Mouse (Mus musculus) ES-E14 (cell line): ENCODE data around the gene Ccdc7a. TPM values are rescaled to one million over a fixed set of nuclear protein-coding genes. Genes with fewer than 3 reads are reported as not detected.

Experiments used
- DNase-seq: peaks from one replicate; pipeline ENCODE4 v3.0.0-alpha.2; 2013; ENCODE audit warnings: low read depth, low spot score
- H3K27ac ChIP-seq: 2 replicates; pipeline ENCODE4 v1.5.1; 2012; ENCODE audit warnings: low read depth, mild to moderate bottlenecking, low read length, moderate library complexity, mixed read lengths; ENCODE audit not compliant: poor library complexity, insufficient read depth, severe bottlenecking
- H3K36me3 ChIP-seq: 2 replicates; pipeline ENCODE4 v1.6.1; 2012; ENCODE audit warnings: mild to moderate bottlenecking, low read length, moderate library complexity, mixed read lengths; ENCODE audit not compliant: control insufficient read depth, poor library complexity, insufficient read depth, severe bottlenecking
- H3K4me1 ChIP-seq, 2 experiments: fragments of 150-350 bp in 1 of 2; sonication (generic) in 1 of 2; 2 replicates each; pipeline ENCODE4 v1.6.1; 2012; ENCODE audit warnings: low read length in 2 of 2, mild to moderate bottlenecking in 1 of 2, mixed read lengths in 1 of 2; ENCODE audit not compliant: control insufficient read depth in 2 of 2, insufficient read depth in 2 of 2, poor library complexity in 1 of 2
- H3K4me3 ChIP-seq, 2 experiments: fragments of 150-350 bp in 1 of 2; sonication (generic) in 1 of 2; 2 replicates each; pipeline ENCODE4 v1.5.1; 2012; ENCODE audit warnings: low read length in 2 of 2, low read depth in 1 of 2, mild to moderate bottlenecking in 1 of 2, mixed read lengths in 1 of 2; ENCODE audit not compliant: insufficient read depth in 1 of 2, poor library complexity in 1 of 2, severe bottlenecking in 1 of 2
- H3K9ac ChIP-seq: 2 replicates; pipeline ENCODE4 v1.6.1; 2012; ENCODE audit warnings: low read depth, mild to moderate bottlenecking, low read length, mixed read lengths; ENCODE audit not compliant: poor library complexity, insufficient read depth, severe bottlenecking
- H3K9me3 ChIP-seq: fragments of 150-350 bp; sonication (generic); 2 replicates; pipeline ENCODE4 v1.6.1; 2012; ENCODE audit warnings: low read depth, mild to moderate bottlenecking, low read length; ENCODE audit not compliant: control insufficient read depth, insufficient read depth
- CHD2 ChIP-seq: IDR thresholded peaks from 2 replicates; pipeline ENCODE4 v1.6.1; 2014; ENCODE audit warnings: mild to moderate bottlenecking, low read depth, low read length, inconsistent platforms
- HCFC1 ChIP-seq: IDR thresholded peaks from 2 replicates; pipeline ENCODE4 v1.6.1; 2012; ENCODE audit warnings: low read length, inconsistent platforms, borderline replicate concordance; ENCODE audit not compliant: insufficient read depth
- MAFK ChIP-seq: IDR thresholded peaks from 2 replicates; pipeline ENCODE4 v1.6.1; 2014; ENCODE audit warnings: mild to moderate bottlenecking, low read depth, low read length, inconsistent platforms; ENCODE audit not compliant: insufficient read depth
- ZC3H11A ChIP-seq: IDR thresholded peaks from 2 replicates; pipeline ENCODE4 v1.6.1; 2012; ENCODE audit warnings: low read depth, mild to moderate bottlenecking, inconsistent platforms, low read length, borderline replicate concordance
- ZNF384 ChIP-seq: IDR thresholded peaks from 2 replicates; pipeline ENCODE4 v1.6.1; 2012; ENCODE audit warnings: low read depth, low read length, inconsistent platforms
- in situ Hi-C, 2 experiments: fragments of 600-800 bp; cut with MboI; formaldehyde crosslinking; loops; one replicate each; pipeline ENCODE4 v1.15.1; 2025; ENCODE audit warnings: low sequenced_read_pairs in 2 of 2, inconsistent platforms in 1 of 2; ENCODE audit not compliant: unreplicated experiment in 2 of 2
- total RNA-seq: library from RNA; depleted of rRNA; stranded (reverse); fragments of 300-350 nt; gene quantifications from 2 replicates; pipeline ENCODE4 v1.2.3, GENCODE M21; 2012

Gene Ccdc7a
- total RNA-seq, 1 experiment: not detected

DNA sequence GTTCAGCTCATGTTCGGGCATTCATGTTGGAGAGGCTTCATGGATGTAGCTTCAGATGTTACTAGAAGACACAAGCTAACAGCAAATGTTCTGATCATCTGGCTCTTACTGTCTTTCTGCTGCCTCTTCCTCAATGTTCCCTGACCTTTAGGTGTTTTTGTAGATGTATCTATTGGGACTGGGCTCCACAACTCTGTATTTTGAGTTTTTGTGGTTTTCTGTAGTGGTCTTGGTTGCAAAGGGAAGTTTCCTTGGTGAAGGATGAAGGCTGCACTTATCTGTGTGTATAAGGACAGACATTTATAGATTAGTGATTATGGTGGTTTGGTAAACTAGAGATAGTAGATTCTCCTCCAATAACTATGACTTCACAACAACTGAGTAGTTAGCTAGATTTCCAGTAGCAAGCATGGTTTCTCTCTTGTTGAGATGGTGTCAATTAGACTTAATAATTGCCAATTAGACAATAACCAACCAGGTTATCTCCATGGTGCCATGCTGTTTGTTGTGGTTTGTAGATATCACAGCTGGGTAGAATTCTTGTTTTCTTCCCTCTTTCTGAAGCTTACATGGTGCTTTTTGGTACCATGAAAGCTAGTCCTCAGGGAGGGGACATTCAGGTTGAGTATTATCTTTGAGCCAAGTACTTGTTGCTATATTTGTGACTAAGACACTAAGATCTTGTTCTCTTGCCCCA is 368.5 kb downstream of the Ccdc7a start:
- no peaks in the 10 kb centered on the region for H3K36me3 ChIP-seq
- TF ChIP-seq ZNF384: no peak
- TF ChIP-seq ZC3H11A: no peak
- TF ChIP-seq CHD2: no peak
- no peak for TF ChIP-seq HCFC1
- TF ChIP-seq MAFK: no peak
- H3K4me1 ChIP-seq: 0 out of 4 replicates have a peak, but pooled peaks cover 0 to 2% of the 10 kb centered on the region in 2 experiments
- no peak overlapping the region for H3K9ac ChIP-seq
- in situ Hi-C loops: no loop called here
- H3K9me3 ChIP-seq: no peaks in the 10 kb centered on the region
- H3K27ac ChIP-seq: no peak overlapping the region
- no peak for DNase-seq
- H3K4me3 ChIP-seq: no peak overlapping the region

GRCm38 (mm10) chr8:128690056-128690455 is 375.3 kb downstream of the Ccdc7a start:
- Histone ChIP-seq H3K4me1 (peaks cover 0 to 2% of the 10 kb centered on the region in 2 experiments; a peak in 2 of 4 replicates), H3K36me3 (no peaks in the 10 kb centered on the region), H3K9me3 (no peaks in the 10 kb centered on the region), H3K4me3 (no peak overlapping the region), H3K27ac (no peak overlapping the region), H3K9ac (no peak overlapping the region)
- DNase-seq: no peak
- TF ChIP-seq MAFK (no peak), HCFC1 (no peak), ZNF384 (no peak), CHD2 (no peak), ZC3H11A (no peak)
- in situ Hi-C loops: no loop called here

DNA sequence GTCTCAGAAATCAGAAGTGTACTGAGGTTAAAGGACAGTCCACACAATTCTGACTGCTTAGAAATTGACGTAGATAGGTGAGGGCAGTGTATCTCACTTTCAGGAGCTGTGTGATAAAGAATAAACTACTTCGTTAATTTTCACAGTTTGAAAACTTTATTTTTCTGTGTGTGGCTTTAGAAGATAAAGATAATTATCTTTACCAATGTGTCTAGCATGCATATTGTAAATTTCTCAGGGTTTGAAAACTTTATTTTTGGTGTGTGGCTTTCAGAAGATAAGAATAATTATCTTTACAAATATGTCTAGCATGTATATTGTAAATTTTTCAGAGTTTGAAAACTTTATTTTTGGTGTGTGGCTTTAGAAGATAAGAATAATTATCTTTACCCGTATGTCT is 376.6 kb downstream of the Ccdc7a start:
- Histone ChIP-seq H3K4me3 (no peak overlapping the region), H3K9me3 (no peaks in the 10 kb centered on the region), H3K4me1 (peaks cover 0 to 4% of the 10 kb centered on the region in 2 experiments; a peak in 3 of 4 replicates), H3K27ac (no peak overlapping the region), H3K36me3 (no peaks in the 10 kb centered on the region), H3K9ac (no peak overlapping the region)
- TF ChIP-seq CHD2 (no peak), MAFK (no peak), ZNF384 (no peak), HCFC1 (no peak), ZC3H11A (no peak)
- no peak for DNase-seq
- in situ Hi-C loops: no loop called here

GRCm38 (mm10) chr8:128686429-128686990 is 378.8 kb downstream of the Ccdc7a start:
- in situ Hi-C loops: no loop called here
- no peaks in the 10 kb centered on the region for H3K36me3 ChIP-seq
- peak; percentile 77 for TF ChIP-seq ZNF384
- no peak for TF ChIP-seq MAFK
- no peak for TF ChIP-seq CHD2
- no peak for TF ChIP-seq ZC3H11A
- DNase-seq: no peak
- H3K9ac ChIP-seq: peak overlapping the region; percentile 92; the same call in 1 of the 2 replicates
- no peaks in the 10 kb centered on the region for H3K9me3 ChIP-seq
- no peak overlapping the region for H3K27ac ChIP-seq
- H3K4me3 ChIP-seq: peak overlapping the region; percentile 80 to 95
- peaks cover 0 to 4% of the 10 kb centered on the region in 2 experiments; a peak in 3 of 4 replicates for H3K4me1 ChIP-seq
